Mouse (Mus musculus): Measurements from ENCODE around the gene Trim7.

DNA sequence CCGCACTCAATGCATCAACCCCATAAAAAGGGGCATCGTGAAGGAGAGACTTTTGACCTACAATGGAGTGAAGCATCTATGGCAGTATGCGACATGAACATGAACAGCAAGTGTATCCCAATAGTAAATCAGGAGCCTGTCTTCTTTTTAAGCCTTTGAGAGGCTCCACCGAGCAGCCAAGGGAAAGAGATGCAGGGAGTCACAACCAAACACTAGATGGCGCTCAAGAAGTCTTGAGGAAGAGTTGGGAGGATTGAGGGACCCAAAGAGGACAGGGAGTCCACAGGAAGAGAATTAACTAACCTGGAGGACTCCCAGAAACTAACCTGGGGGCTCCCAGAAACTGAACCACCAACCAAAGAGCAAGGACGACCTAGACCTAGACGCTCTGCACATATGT, 46.5 kb upstream of the Trim7 start:
- TF ChIP-seq POLR2A (IDR thresholded peaks at IDR 0.05; ENCODE audit: insufficient read depth, low read depth, low read length) (no peak), CTCF (IDR thresholded peaks at IDR 0.05) (peak; percentile 71), EP300 (IDR thresholded peaks at IDR 0.05; ENCODE audit: insufficient read depth, low read depth, low read length) (no peak)

Measured in heart, adult 2 months (tissue).